Mouse (Mus musculus): ENCODE measurements around the gene Fcer2a. TPM values are rescaled to one million over a fixed set of nuclear protein-coding genes. Genes with fewer than 3 reads are reported as not detected.

The Fcer2a gene
- polyA plus RNA-seq (2012; rRNA removed) = 1.3 and 1.8 TPM in 2 replicates

GRCm38 (mm10) chr8:3694121-3694520 lies at the start of gene Fcer2a:
Gene Fcer2a (minus strand): TSS chr8:3694175.

GRCm38 (mm10) chr8:3720551-3720950 lies 26.6 kb upstream of the Fcer2a start, which contains the start of gene Clec4g:
Gene Clec4g (minus strand): TSS chr8:3720651.

GRCm38 (mm10) chr8:3676131-3676992 lies 17.6 kb downstream of the Fcer2a start, which contains the start of gene Trappc5:
Gene Trappc5 (plus strand): TSS chr8:3676299.

GRCm38 (mm10) chr8:3671980-3672491 lies 21.9 kb downstream of the Fcer2a start, which contains the start of gene Fcor:
Gene Fcor (minus strand): TSS chr8:3672362.

GRCm38 (mm10) chr8:3665507-3665906 lies 28.5 kb downstream of the Fcer2a start, which contains the start of gene Mcemp1:
Gene Mcemp1 (plus strand): TSS chr8:3665754.

GRCm38 (mm10) chr8:3655526-3655925 lies 38.4 kb downstream of the Fcer2a start, which contains the start of gene Retn:
Gene Retn (plus strand): TSS chr8:3655770.

Other genes with a start within 250 kb of the Fcer2a start
- gene Pex11g, start 226.5 kb downstream of the Fcer2a start, polyA plus RNA-seq (2012; rRNA removed) = 14.6 and 17.2 TPM in 2 replicates
- gene Tex45, start 223.3 kb downstream of the Fcer2a start, polyA plus RNA-seq (2012; rRNA removed) = 0.19 TPM in 1 of 2 replicates, not detected in the other
- 47.9 and 52.0 TPM in 2 replicates for gene Zfp358, start 201.0 kb downstream of the Fcer2a start, polyA plus RNA-seq (2012; rRNA removed)
- gene Mcoln1, start 193.7 kb downstream of the Fcer2a start, polyA plus RNA-seq (2012; rRNA removed) = 326 and 619 TPM in 2 replicates
- gene Pnpla6, start 178.8 kb downstream of the Fcer2a start, polyA plus RNA-seq (2012; rRNA removed) = 73.1 and 77.5 TPM in 2 replicates
- 0.12 and 4.0 TPM in 2 replicates for gene C330021F23Rik, start 126.2 kb downstream of the Fcer2a start, polyA plus RNA-seq (2012; rRNA removed)
- 93.5 and 97.2 TPM in 2 replicates for gene Camsap3, start 106.9 kb downstream of the Fcer2a start, polyA plus RNA-seq (2012; rRNA removed)
- 48.7 and 54.3 TPM in 2 replicates for gene Xab2, start 72.9 kb downstream of the Fcer2a start, polyA plus RNA-seq (2012; rRNA removed)
- gene Pet100, start 72.6 kb downstream of the Fcer2a start, polyA plus RNA-seq (2012; rRNA removed) = 3.6 and 4.7 TPM in 2 replicates
- gene Pcp2, start 68.6 kb downstream of the Fcer2a start, polyA plus RNA-seq (2012; rRNA removed) = not detected in 2 replicates
- 222 and 231 TPM in 2 replicates for gene Stxbp2, start 63.2 kb downstream of the Fcer2a start, polyA plus RNA-seq (2012; rRNA removed)
- gene Retn, start 38.4 kb downstream of the Fcer2a start, polyA plus RNA-seq (2012; rRNA removed) = 3.7 and 5.5 TPM in 2 replicates
- 0.33 and 0.41 TPM in 2 replicates for gene Mcemp1, start 28.4 kb downstream of the Fcer2a start, polyA plus RNA-seq (2012; rRNA removed)
- gene Fcor, start 21.8 kb downstream of the Fcer2a start, polyA plus RNA-seq (2012; rRNA removed) = 0.50 and 4.1 TPM in 2 replicates
- 25.1 and 37.8 TPM in 2 replicates for gene Trappc5, start 17.9 kb downstream of the Fcer2a start, polyA plus RNA-seq (2012; rRNA removed)
- gene Clec4g, start 26.5 kb upstream of the Fcer2a start, polyA plus RNA-seq (2012; rRNA removed) = not detected in 2 replicates
- gene Cd209a, start 54.8 kb upstream of the Fcer2a start, polyA plus RNA-seq (2012; rRNA removed) = 0.93 TPM in 1 of 2 replicates, not detected in the other
- not detected in 2 replicates for gene Cd209e, start 160.1 kb upstream of the Fcer2a start, polyA plus RNA-seq (2012; rRNA removed)
- 0.30 TPM in 1 of 2 replicates, not detected in the other for gene Cd209d, start 184.4 kb upstream of the Fcer2a start, polyA plus RNA-seq (2012; rRNA removed)
- 0.07 and 0.67 TPM in 2 replicates for gene Cd209b, start 232.7 kb upstream of the Fcer2a start, polyA plus RNA-seq (2012; rRNA removed)